Mouse (Mus musculus) frontal cortex, postnatal 14 days (tissue): ENCODE measurements around the gene Zfp968.
"Not testable (repeated sequence)": the region's sequence is repeated elsewhere in the genome, so short reads cannot be mapped to it uniquely, and the experiment has no call there.

Source experiments
- DNase-seq, 2 experiments: peaks; one replicate each; pipeline ENCODE4 v3.0.0; 2022; ENCODE audit warnings: low spot score in 2 of 2

Gene Zfp968

DNA sequence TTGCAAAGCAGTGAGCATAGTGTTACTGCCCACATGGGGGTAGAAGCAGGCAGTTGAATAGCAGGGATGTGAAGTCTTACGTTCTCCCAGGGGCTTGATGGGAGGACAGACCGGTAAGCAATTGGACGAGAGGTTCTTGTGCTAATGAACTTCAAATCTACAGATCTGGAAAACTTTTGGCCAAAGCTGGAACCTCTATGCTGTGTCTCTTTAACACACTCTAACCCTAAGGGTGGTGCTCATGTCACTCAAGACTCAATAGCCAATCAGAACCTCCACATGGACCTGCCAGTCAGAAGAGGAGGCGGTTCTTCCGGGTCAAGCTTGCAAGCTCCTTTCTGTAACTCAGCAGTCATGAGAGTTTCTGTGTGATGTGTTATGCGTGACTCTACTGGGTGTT lies at the start of gene Zfp968:
TSS of gene Zfp968 (plus strand) at position 301 of the 400 bp plus-strand sequence.
- DNase-seq = not testable (repeated sequence)

DNA sequence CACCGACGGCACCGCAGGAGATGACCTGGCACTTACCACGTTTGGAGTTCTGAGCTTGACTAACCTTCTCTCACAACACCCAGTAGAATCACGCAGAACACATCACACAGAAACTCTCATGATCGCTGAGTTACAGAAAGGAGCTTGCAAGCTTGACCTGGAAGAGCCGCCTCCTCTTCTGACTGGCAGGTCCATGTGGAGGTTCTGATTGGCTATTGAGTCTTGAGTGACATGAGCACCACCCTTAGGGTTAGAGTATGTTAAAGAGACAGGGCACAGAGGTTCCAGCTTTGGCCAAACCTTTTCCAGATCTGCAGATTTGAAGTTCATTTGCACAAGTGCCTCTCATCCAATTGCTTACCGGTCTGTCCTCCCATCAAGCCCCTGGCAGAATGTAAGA lies 34.1 kb upstream of the Zfp968 start, which contains the start of gene Gm4631:
TSS of gene Gm4631 (minus strand) at position 101 of the 400 bp plus-strand sequence.
- DNase-seq = not testable (repeated sequence)
